In genomic region chr11:107132426-107132825, GRCm38 (mm10) we compare ENCODE assay signal across 8 mouse cellular contexts. TPM values are rescaled to one million over a fixed set of nuclear protein-coding genes. Genes with fewer than 3 reads are reported as not detected.
A peak's percentile ranks its signal among the peaks of the same experiment; 100 is the strongest.
DNase-seq lines count a peak whose midpoint lies in the region; ATAC-seq and TF ChIP-seq lines count a peak whose summit lies in the region.

No protein-coding gene starts in this region.

- peaks cover 16% of the 10 kb centered on the region for H3K4me1 ChIP-seq in embryonic facial prominence, embryonic 13.5 days
- peaks cover 4% of the 10 kb centered on the region; the same call in 1 of the 2 replicates for H3K4me1 ChIP-seq in kidney, adult 2 months (ENCODE audit: control insufficient read depth, insufficient read depth, low read length)

- no peak for TF ChIP-seq POLR2A in kidney, adult 2 months (IDR thresholded peaks at IDR 0.05; ENCODE audit: low read depth, low read length)

- H3K36me3 ChIP-seq in embryonic facial prominence, embryonic 13.5 days = no peaks in the 10 kb centered on the region
- H3K36me3 ChIP-seq in kidney, adult 2 months (ENCODE audit: control insufficient read depth, insufficient read depth, low read length) = no peaks in the 10 kb centered on the region

- peak overlapping the region; percentile 87 for H3K4me3 ChIP-seq in embryonic facial prominence, embryonic 13.5 days
- peak overlapping the region; percentile 61 for H3K4me3 ChIP-seq in kidney, adult 2 months (ENCODE audit: insufficient read depth, low read depth, low read length)

- H3K27me3 ChIP-seq in embryonic facial prominence, embryonic 13.5 days = no peaks in the 10 kb centered on the region
- H3K27me3 ChIP-seq in kidney, adult 2 months (replicated peaks; ENCODE audit: control insufficient read depth, insufficient read depth, low read length) = no peaks in the 10 kb centered on the region

- H3K9me3 ChIP-seq in embryonic facial prominence, embryonic 13.5 days = no peaks in the 10 kb centered on the region

- H3K27ac ChIP-seq in embryonic facial prominence, embryonic 13.5 days = peak overlapping the region; percentile 95
- no peak overlapping the region; the same call in 1 of the 2 replicates for H3K27ac ChIP-seq in kidney, adult 2 months (ENCODE audit: insufficient read depth, low read depth, low read length)

- TF ChIP-seq CTCF in kidney, adult 2 months (conservative IDR thresholded peaks at IDR 0.05; ENCODE audit: insufficient read depth, insufficient read length, low read depth, low read length) = no peak

- ATAC-seq in embryonic facial prominence, embryonic 13.5 days (ENCODE audit: insufficient number of reproducible peaks, insufficient read depth, low FRiP score, low TSS enrichment, low read depth) = peak; percentile 43; the same call in 1 of the 2 replicates
- no peak for ATAC-seq in granulocyte monocyte progenitor cell, adult 5-6 weeks (replicated peaks; ENCODE audit: poor library complexity, severe bottlenecking)
- ATAC-seq in CD4-positive, CD25-positive, alpha-beta regulatory T cell, adult 4 months = no peak

- peak overlapping the region; percentile 85 for H3K4me2 ChIP-seq in embryonic facial prominence, embryonic 13.5 days

- under 1% methylated on average over 16 of the region's 16 CpGs for WGBS in embryonic facial prominence, embryonic 13.5 days
- under 1% methylated on average over 16 of the region's 16 CpGs for WGBS in kidney, adult 2 months

- DNase-seq in layer of hippocampus, adult 9-11 months = peak; percentile 27
- DNase-seq in layer of hippocampus, postnatal 14 days (ENCODE audit: low spot score in 2 of 2) = no peak
- peak; percentile 70 for DNase-seq in kidney, adult 2 months
- DNase-seq in lung, postnatal 10 days = peak; percentile 38
- no peak for DNase-seq in urinary bladder, postnatal 4 days (ENCODE audit: low spot score in 2 of 2)

- peak overlapping the region; percentile 96 for H3K9ac ChIP-seq in embryonic facial prominence, embryonic 13.5 days

RNA-seq across cellular contexts. Expression of gene Bptf, which starts 0.5 kb away (rescaled TPM):
- total RNA-seq in layer of hippocampus, postnatal 14 days (2021) = 10 to 100 TPM; 62.7 to 68.0 TPM
- 43.8 and 47.7 TPM in 2 replicates for polyA plus RNA-seq in embryonic facial prominence, embryonic 13.5 days (2015; fragmentation: Nextera tagmentation; extraction: Ambion mirVana)
- polyA plus RNA-seq in kidney, adult 2 months (2012; rRNA removed) = 15.9 and 16.7 TPM in 2 replicates
- 58.1 and 60.9 TPM in 2 replicates for total RNA-seq in granulocyte monocyte progenitor cell, adult 5-6 weeks (2014; fragmentation: Nextera tagmentation)
- total RNA-seq in granulocyte monocyte progenitor cell, adult 5-6 weeks (2017) = 35.6 and 40.9 TPM in 2 replicates
- polyA plus RNA-seq in CD4-positive, CD25-positive, alpha-beta regulatory T cell, adult 4 months (2017; shearing (Covaris generic)) = 10 to 100 TPM; 78.0 to 83.2 TPM

RNA-seq across cellular contexts. Expression of gene Nol11, which starts 56.8 kb away (rescaled TPM):
- total RNA-seq in layer of hippocampus, postnatal 14 days (2021) = 10 to 100 TPM; 22.2 to 23.8 TPM
- polyA plus RNA-seq in embryonic facial prominence, embryonic 13.5 days (2015; fragmentation: Nextera tagmentation; extraction: Ambion mirVana) = 58.3 and 61.4 TPM in 2 replicates
- 7.1 and 7.7 TPM in 2 replicates for polyA plus RNA-seq in kidney, adult 2 months (2012; rRNA removed)
- 35.7 and 59.5 TPM in 2 replicates for total RNA-seq in granulocyte monocyte progenitor cell, adult 5-6 weeks (2014; fragmentation: Nextera tagmentation)
- total RNA-seq in granulocyte monocyte progenitor cell, adult 5-6 weeks (2017) = 50.9 and 53.4 TPM in 2 replicates
- polyA plus RNA-seq in CD4-positive, CD25-positive, alpha-beta regulatory T cell, adult 4 months (2017; shearing (Covaris generic)) = 10 to 100 TPM; 47.1 to 54.3 TPM

Comparison
In these comparisons a context has a peak if more than half of its experiments do, and no peak if none do; other contexts are left out.
1. DNase-seq: peak in layer of hippocampus, adult 9-11 months (single experiment), kidney, adult 2 months (single experiment) and lung, postnatal 10 days (single experiment); none in layer of hippocampus, postnatal 14 days (0 of 2) and urinary bladder, postnatal 4 days (0 of 2).